Mouse (Mus musculus) central nervous system, embryonic 18 days (tissue): ENCODE results near the gene Acaca. TPM values are rescaled to one million over a fixed set of nuclear protein-coding genes. Genes with fewer than 3 reads are reported as not detected.

ENCODE experiments used
- polyA plus RNA-seq: library from polyadenylated mRNA; depleted of rRNA; stranded (reverse); fragments of >200 nt; gene quantifications from 2 replicates; pipeline ENCODE4 v1.2.3, GENCODE M21; 2012; rRNA removed

The Acaca gene
- 38.6 and 39.5 TPM in 2 replicates for polyA plus RNA-seq

DNA sequence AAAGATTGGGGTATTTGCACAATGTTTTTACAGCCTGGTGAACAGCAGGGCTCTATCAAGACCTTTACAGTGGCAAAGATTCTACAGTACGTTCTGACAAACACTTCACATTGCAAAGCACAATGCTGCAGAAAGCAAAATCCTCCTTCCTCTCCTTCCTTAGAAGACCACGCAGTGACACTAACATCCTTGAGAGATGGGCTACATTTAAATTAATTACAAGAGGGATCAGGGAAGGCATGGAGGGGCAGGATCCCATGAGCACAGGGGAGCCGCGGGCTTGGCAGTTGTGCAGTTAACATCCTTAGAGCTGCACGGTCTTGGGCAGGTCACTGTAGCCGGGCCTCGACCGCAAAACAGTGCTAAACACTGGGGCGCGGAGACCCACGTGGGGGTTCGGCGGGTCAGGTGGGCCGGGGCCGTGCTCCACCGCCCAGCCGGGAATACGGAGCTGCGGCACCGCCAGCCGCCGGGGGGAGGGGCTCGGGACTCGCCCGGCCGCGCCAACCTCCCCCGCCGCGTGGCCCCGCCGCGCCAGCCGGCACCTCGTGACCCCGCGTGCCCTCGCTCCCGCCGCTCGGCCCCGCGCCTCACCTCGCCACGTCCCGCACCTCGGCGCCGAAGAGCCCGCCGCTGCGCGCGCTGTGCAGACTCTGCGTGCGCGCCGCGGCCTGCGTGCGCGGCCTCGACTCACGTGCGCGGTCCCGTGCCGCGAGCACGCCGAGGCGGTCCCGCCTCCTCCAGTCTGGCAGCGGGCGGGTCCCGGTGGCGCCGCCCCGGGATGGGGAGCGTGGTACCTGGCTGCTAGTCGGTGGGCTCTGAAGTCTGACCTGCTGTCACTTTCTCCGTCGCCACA lies at the start of gene Acaca, which contains the start of gene Tada2a:
TSS of gene Acaca (plus strand) at position 730 of the 856 bp plus-strand sequence.
TSS of gene Tada2a (minus strand) at position 658 of the 856 bp plus-strand sequence.

DNA sequence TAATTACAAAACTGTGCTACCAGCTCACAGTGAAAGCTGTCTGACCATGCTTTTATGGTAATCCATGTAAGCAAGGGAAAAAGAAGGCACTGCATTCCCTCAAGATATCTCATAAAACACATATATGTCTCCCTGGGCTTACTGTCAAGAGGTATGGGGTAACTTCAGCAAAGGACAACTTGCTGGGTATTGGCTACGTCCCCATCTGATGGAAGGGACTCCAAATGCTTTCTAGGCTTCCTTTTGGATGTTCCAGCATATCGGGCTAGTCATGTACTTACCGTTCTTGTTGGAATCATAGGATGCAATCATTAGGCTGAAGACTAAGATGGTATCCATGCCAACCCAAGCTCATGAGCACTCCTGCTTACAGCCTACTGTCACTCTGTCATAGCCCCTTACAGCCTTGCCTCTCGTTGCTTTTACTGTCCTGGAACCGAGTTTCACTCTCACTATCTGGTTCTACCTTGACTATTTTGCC lies 37.6 kb downstream of the Acaca start, which contains the start of gene Gm11437:
TSS of gene Gm11437 (minus strand) at position 431 of the 481 bp plus-strand sequence.

Other genes starting within 250 kb of the Acaca start
- gene Ddx52, start 187.6 kb upstream of the Acaca start, polyA plus RNA-seq = 15.7 and 16.9 TPM in 2 replicates
- 22.9 and 24.8 TPM in 2 replicates for gene Synrg, start 165.2 kb upstream of the Acaca start, polyA plus RNA-seq
- gene Dusp14, start 60.4 kb upstream of the Acaca start, polyA plus RNA-seq = 11.0 and 11.5 TPM in 2 replicates
- 45.8 and 49.9 TPM in 2 replicates for gene Tada2a, start 72 bp upstream of the Acaca start, polyA plus RNA-seq
- gene Gm11437, start 37.8 kb downstream of the Acaca start, polyA plus RNA-seq = not detected in 2 replicates